Mouse (Mus musculus) ES-E14 (cell line): ENCODE measurements at regions not wholly inside any gene's neighbourhood (a gene's known extent, or its start where the extent isn't known, plus 50 kb on each side); places are given as distances from the start of the nearest gene placed in this dataset.

Source experiments
- CHD2 ChIP-seq: IDR thresholded peaks from 2 replicates; pipeline ENCODE4 v1.6.1; 2014; ENCODE audit warnings: mild to moderate bottlenecking, low read depth, low read length, inconsistent platforms
- MAFK ChIP-seq: IDR thresholded peaks from 2 replicates; pipeline ENCODE4 v1.6.1; 2014; ENCODE audit warnings: mild to moderate bottlenecking, low read depth, low read length, inconsistent platforms; ENCODE audit not compliant: insufficient read depth
- ZC3H11A ChIP-seq: IDR thresholded peaks from 2 replicates; pipeline ENCODE4 v1.6.1; 2012; ENCODE audit warnings: low read depth, mild to moderate bottlenecking, inconsistent platforms, low read length, borderline replicate concordance
- ZNF384 ChIP-seq: IDR thresholded peaks from 2 replicates; pipeline ENCODE4 v1.6.1; 2012; ENCODE audit warnings: low read depth, low read length, inconsistent platforms

DNA sequence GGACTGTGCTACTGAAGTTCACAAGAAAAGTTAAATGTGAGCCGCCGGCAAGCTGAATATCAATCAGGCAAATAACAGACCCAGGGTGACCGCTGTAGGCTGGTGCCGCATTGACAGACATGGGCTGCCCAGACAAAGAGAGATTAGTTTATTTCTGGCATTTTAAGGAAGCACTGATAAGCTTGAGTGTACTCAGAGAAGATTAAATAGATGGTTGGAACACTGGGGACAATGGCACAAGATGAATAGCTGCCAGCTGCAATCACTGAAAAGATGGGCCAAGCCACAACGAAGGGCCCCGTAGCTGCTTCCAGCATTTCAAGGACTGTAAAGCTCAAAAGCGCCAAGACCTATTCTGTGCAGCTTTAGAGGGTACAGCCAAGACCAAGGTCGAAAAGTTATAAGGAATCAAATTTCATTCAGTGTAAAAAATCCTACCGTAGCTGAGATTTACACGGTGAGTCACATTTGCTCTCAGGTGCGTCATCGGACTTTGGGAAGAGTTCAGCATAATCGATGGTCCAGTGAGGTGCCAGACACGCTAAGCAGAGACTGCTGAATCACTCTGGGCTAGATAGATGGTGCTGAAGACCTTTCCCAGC is 285.1 kb upstream of the Camk1g start:
- TF ChIP-seq ZC3H11A (no peak), ZNF384 (no peak), CHD2 (no peak), MAFK (no peak)
